Mouse (Mus musculus) heart, postnatal 0 days (tissue): ENCODE measurements around the gene Parp14.

Experiments used
- CTCF ChIP-seq: IDR thresholded peaks from 2 replicates; pipeline ENCODE4 v1.5.1; 2016; ENCODE audit warnings: antibody characterized with exemption, control low read depth, low read depth
- EP300 ChIP-seq: IDR thresholded peaks from 2 replicates; pipeline ENCODE4 v1.6.1; 2016; ENCODE audit warnings: antibody characterized with exemption, low read depth

DNA sequence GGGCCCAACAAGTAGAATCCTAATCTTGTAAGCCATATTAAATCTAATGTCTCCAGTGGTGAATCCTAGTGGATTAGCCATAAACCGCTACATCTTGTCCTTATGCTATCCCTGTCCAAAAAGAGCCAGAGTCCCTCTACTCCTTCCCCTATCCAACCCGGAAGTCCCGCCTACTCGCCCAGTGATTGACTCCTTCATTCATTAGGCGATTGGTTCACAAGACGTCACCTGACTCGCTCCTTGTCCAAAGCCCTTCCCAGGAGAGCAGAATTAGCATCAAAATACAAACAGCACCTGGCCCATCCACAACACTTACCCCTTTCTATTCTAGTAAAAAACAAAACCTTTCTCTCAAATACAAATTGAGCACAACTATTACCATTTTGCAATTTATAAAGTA lies 41.3 kb downstream of the Parp14 start:
- TF ChIP-seq CTCF (no peak), EP300 (no peak)
